Mouse (Mus musculus): Measurements from ENCODE around the gene Scly. TPM values are rescaled to one million over a fixed set of nuclear protein-coding genes. Genes with fewer than 3 reads are reported as not detected.

Gene Scly
- polyA plus RNA-seq, 1 experiment from 2014 or later: 18.3 TPM

GRCm38 (mm10) chr1:91277480-91277879, 20.7 kb upstream of the Scly start:
- no peak overlapping the region for H3K9ac ChIP-seq
- no peak for ATAC-seq (ENCODE audit: insufficient read depth, low FRiP score, low read depth)
- H3K27ac ChIP-seq: no peak overlapping the region
- H3K4me2 ChIP-seq: no peak overlapping the region
- 87% methylated on average over 2 of the region's 2 CpGs for WGBS
- H3K4me3 ChIP-seq (replicated peaks): no peak overlapping the region
- peaks cover 27% of the 10 kb centered on the region for H3K36me3 ChIP-seq
- no peaks in the 10 kb centered on the region for H3K9me3 ChIP-seq
- no peaks in the 10 kb centered on the region for H3K4me1 ChIP-seq
- H3K27me3 ChIP-seq (replicated peaks): no peaks in the 10 kb centered on the region

GRCm38 (mm10) chr1:91278410-91279119, 19.6 kb upstream of the Scly start:
- peak; percentile 35; the same call in 1 of the 2 replicates for ATAC-seq (ENCODE audit: insufficient read depth, low FRiP score, low read depth)
- Histone ChIP-seq H3K9me3 (no peaks in the 10 kb centered on the region), H3K36me3 (peaks cover 27% of the 10 kb centered on the region), H3K4me1 (no peaks in the 10 kb centered on the region), H3K4me2 (no peak overlapping the region), H3K27ac (0 out of 2 replicates have a peak overlapping the region, but pooled peaks have one; percentile 22), H3K9ac (no peak overlapping the region), H3K4me3 (replicated peaks) (no peak overlapping the region), H3K27me3 (replicated peaks) (no peaks in the 10 kb centered on the region)
- 92% methylated on average over 3 of the region's 3 CpGs for whole genome bisulfite sequencing

- H3K36me3 ChIP-seq: peaks cover 27% of the 10 kb centered on the region
- ATAC-seq (ENCODE audit: insufficient read depth, low FRiP score, low read depth): no peak
- WGBS: 64% methylated on average over 1 of the region's 1 CpGs
These were observed 19.0 kb upstream of the Scly start for GRCm38 (mm10) chr1:91279126-91279525.

GRCm38 (mm10) chr1:91282582-91282981, 15.6 kb upstream of the Scly start:
- Histone ChIP-seq H3K36me3 (peaks cover 19% of the 10 kb centered on the region; the same call in 1 of the 2 replicates), H3K4me2 (no peak overlapping the region), H3K27me3 (replicated peaks) (no peaks in the 10 kb centered on the region), H3K9me3 (no peaks in the 10 kb centered on the region), H3K27ac (no peak overlapping the region), H3K4me1 (no peaks in the 10 kb centered on the region), H3K4me3 (replicated peaks) (no peak overlapping the region), H3K9ac (no peak overlapping the region)
- 85% methylated on average over 1 of the region's 1 CpGs for WGBS
- ATAC-seq (ENCODE audit: insufficient read depth, low FRiP score, low read depth): no peak

More at GRCm38 (mm10) chr1:91279126-91279525, 19.0 kb upstream of the Scly start:
- Histone ChIP-seq H3K27ac (no peak overlapping the region), H3K4me2 (no peak overlapping the region), H3K4me1 (no peaks in the 10 kb centered on the region), H3K9ac (no peak overlapping the region), H3K27me3 (replicated peaks) (no peaks in the 10 kb centered on the region), H3K9me3 (no peaks in the 10 kb centered on the region), H3K4me3 (replicated peaks) (no peak overlapping the region)

DNA sequence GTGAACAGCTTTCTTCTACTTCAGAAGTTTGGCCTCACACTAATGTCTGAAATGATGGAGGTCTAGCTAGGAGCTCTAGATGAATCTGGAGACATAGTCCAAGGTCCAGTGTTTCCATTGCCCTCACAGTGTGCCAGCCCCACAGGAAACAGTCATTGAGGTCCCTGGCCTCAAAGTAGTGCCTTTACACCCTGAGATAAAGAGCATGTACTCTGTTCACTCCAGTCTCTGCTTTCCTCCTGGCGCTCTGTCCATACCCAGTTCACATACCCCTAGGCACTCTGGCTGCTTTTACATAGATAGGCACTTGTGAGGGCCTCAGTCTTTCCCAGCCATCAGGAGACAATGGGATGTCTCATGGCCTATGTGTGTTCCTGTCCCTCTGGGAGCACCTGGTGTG, 8.8 kb upstream of the Scly start:
- no peak for ATAC-seq (ENCODE audit: insufficient read depth, low FRiP score, low read depth)
- H3K4me3 ChIP-seq (replicated peaks): no peak overlapping the region
- H3K9me3 ChIP-seq: no peaks in the 10 kb centered on the region
- no peak overlapping the region for H3K9ac ChIP-seq
- H3K27ac ChIP-seq: no peak overlapping the region
- H3K4me1 ChIP-seq: no peaks in the 10 kb centered on the region
- H3K27me3 ChIP-seq (replicated peaks): no peaks in the 10 kb centered on the region
- no peak overlapping the region for H3K4me2 ChIP-seq
- peaks cover 7% of the 10 kb centered on the region; the same call in 1 of the 2 replicates for H3K36me3 ChIP-seq
- 100% methylated on average over 1 of the region's 1 CpGs for WGBS

DNA sequence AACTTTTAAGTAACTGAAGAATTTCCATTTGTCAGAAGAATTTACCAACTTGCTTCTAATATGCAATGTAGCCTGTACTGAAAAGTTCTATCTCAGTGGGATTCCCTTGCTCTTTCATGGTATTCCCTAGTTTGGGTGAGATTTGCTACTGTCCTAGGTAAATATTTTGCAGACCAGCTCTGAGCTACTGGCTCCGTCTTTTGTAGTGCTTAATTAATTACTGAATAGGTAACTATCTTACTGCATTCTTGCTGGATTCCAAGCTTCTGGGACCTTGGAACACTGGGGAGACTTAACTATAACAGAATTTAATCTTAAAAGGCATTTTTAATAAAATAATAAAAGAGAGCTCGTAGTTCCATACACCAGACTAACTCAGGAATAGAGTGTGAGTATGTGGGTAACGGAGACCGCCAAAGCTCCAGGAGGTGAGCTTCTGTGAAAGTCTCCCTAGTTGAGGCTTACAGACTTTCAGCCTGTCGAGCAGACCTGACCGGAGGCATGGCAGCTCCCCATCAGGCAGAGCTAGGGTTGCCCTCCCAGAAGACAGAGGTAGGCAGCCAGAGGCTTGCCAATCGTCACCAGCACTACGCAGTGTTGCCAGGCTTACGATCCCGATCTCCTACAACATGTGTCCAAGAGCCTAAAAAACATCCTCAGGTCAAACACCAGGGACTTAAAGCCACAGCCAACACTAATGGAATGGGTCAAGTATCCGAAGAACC, 5.9 kb upstream of the Scly start:
- H3K4me1 ChIP-seq: no peaks in the 10 kb centered on the region
- no peak overlapping the region for H3K4me3 ChIP-seq (replicated peaks)
- 90% methylated on average over 11 of the region's 11 CpGs for whole genome bisulfite sequencing
- H3K9ac ChIP-seq: no peak overlapping the region
- no peak overlapping the region for H3K27ac ChIP-seq
- H3K9me3 ChIP-seq: no peaks in the 10 kb centered on the region
- peaks cover 3% of the 10 kb centered on the region; the same call in 1 of the 2 replicates for H3K36me3 ChIP-seq
- H3K27me3 ChIP-seq (replicated peaks): no peaks in the 10 kb centered on the region
- H3K4me2 ChIP-seq: no peak overlapping the region
- ATAC-seq (ENCODE audit: insufficient read depth, low FRiP score, low read depth): no peak

- Histone ChIP-seq H3K36me3 (no peaks in the 10 kb centered on the region; the same call in 1 of the 2 replicates), H3K4me1 (peaks cover 12% of the 10 kb centered on the region; the same call in 1 of the 2 replicates), H3K27me3 (replicated peaks) (no peaks in the 10 kb centered on the region), H3K4me3 (replicated peaks) (no peak overlapping the region), H3K27ac (no peak overlapping the region), H3K9me3 (no peaks in the 10 kb centered on the region), H3K4me2 (no peak overlapping the region), H3K9ac (no peak overlapping the region)
- WGBS: 89% methylated on average over 6 of the region's 6 CpGs
- ATAC-seq (ENCODE audit: insufficient read depth, low FRiP score, low read depth): no peak
These were observed 2.6 kb upstream of the Scly start for GRCm38 (mm10) chr1:91295544-91295943.

DNA sequence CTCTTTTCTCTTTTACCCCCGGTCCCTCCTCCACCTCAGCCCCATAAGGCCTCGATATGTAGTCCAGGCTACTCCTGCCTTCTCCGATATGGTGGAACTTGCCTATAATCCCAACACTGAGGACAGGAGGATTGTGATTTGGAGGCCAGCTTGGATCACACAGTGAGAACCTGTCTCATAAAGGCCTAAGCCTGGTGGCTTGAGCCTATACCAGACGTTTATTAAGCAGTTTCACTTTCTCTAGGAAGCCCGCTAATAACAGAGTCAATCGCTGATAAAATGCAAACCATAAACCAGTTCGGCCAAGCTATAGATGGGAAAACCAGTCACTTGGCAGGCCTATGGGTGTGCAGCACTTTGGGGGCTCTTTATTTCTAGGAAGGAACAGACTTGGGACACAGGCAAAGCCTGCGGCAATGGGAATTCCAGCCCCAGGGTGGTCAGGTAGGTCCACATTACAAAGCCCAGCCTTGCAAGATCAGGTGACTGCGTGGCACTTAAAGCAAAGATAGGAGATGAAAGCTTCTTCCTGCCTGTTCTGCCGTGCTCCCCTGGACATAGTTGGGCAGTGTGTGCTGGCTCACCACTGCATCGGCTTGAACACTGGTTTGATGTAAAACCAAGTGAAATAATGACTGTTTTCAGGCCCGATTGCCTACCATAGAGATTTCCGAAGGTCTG, 1.0 kb downstream of the Scly start:
- H3K27ac ChIP-seq: no peak overlapping the region
- peaks cover 12% of the 10 kb centered on the region; the same call in 1 of the 2 replicates for H3K4me1 ChIP-seq
- WGBS: 73% methylated on average over 13 of the region's 13 CpGs
- no peak for ATAC-seq (ENCODE audit: insufficient read depth, low FRiP score, low read depth)
- H3K27me3 ChIP-seq (replicated peaks): no peaks in the 10 kb centered on the region
- no peaks in the 10 kb centered on the region for H3K9me3 ChIP-seq
- peak overlapping the region; percentile 87 for H3K4me3 ChIP-seq (replicated peaks)
- H3K4me2 ChIP-seq: peak overlapping the region; percentile 71
- no peaks in the 10 kb centered on the region; the same call in 1 of the 2 replicates for H3K36me3 ChIP-seq
- H3K9ac ChIP-seq: no peak overlapping the region

DNA sequence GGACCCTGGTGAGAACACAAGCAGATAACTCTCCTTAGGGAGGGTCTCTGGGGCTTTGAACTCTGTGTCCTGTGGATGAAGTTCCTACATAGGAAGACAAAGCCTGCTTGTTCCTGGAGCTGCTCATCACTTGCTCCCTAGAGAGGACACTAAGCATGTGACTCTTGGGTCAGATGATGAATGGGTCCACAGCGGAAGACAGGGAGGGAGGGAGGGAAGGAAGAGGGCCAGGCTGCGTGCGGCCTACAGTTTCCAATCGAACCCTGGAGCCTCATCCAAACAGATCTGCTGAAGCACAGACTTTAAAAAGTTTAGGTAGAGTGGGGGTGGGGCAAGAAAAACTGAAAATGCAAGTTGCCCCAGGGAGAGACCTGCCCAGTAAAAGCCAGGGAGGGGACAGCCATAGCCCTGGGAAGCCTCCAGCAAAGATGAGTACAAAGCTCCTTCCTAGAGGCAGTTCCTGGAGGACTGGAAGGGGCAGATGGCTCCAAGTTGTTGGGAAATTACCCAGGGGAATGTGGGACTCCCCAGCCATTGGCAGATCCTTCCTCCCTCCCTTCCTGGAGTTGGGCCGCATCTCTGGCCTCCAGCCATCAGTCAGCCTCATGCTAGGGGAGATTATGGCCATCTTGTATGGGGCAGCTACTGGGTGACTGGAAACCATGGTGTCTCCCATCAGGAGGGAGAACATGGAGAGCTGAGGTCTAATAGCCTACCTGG, 1.7 kb downstream of the Scly start:
- Histone ChIP-seq H3K4me2 (peak overlapping the region; percentile 71), H3K9me3 (no peaks in the 10 kb centered on the region), H3K27me3 (replicated peaks) (no peaks in the 10 kb centered on the region), H3K9ac (no peak overlapping the region), H3K27ac (no peak overlapping the region; the same call in 1 of the 2 replicates), H3K4me3 (replicated peaks) (peak overlapping the region; percentile 87; the same call in 1 of the 2 replicates), H3K4me1 (peaks cover 12% of the 10 kb centered on the region; the same call in 1 of the 2 replicates), H3K36me3 (no peaks in the 10 kb centered on the region; the same call in 1 of the 2 replicates)
- ATAC-seq (ENCODE audit: insufficient read depth, low FRiP score, low read depth): no peak
- 65% methylated on average over 5 of the region's 5 CpGs for WGBS

GRCm38 (mm10) chr1:91301206-91301920, 3.2 kb downstream of the Scly start:
- H3K9ac ChIP-seq: no peak overlapping the region
- H3K4me2 ChIP-seq: no peak overlapping the region
- H3K9me3 ChIP-seq: no peaks in the 10 kb centered on the region
- peaks cover 12% of the 10 kb centered on the region; the same call in 1 of the 2 replicates for H3K4me1 ChIP-seq
- 0 out of 2 replicates have a peak, but pooled peaks cover 9% of the 10 kb centered on the region for H3K36me3 ChIP-seq
- no peak overlapping the region for H3K4me3 ChIP-seq (replicated peaks)
- H3K27me3 ChIP-seq (replicated peaks): no peaks in the 10 kb centered on the region
- H3K27ac ChIP-seq: peak overlapping the region; percentile 64; the same call in 1 of the 2 replicates
- no peak for ATAC-seq (ENCODE audit: insufficient read depth, low FRiP score, low read depth)
- WGBS: 59% methylated on average over 3 of the region's 3 CpGs

- Histone ChIP-seq H3K36me3 (0 out of 2 replicates have a peak, but pooled peaks cover 9% of the 10 kb centered on the region), H3K27me3 (replicated peaks) (no peaks in the 10 kb centered on the region), H3K27ac (peak overlapping the region; percentile 64; the same call in 1 of the 2 replicates), H3K4me2 (no peak overlapping the region), H3K4me3 (replicated peaks) (no peak overlapping the region), H3K9me3 (no peaks in the 10 kb centered on the region), H3K9ac (no peak overlapping the region), H3K4me1 (peaks cover 12% of the 10 kb centered on the region; the same call in 1 of the 2 replicates)
- 79% methylated on average over 3 of the region's 3 CpGs for WGBS
- ATAC-seq (ENCODE audit: insufficient read depth, low FRiP score, low read depth): no peak
These were observed 3.9 kb downstream of the Scly start for GRCm38 (mm10) chr1:91302021-91302420.

Data from stomach, embryonic 15.5 days (tissue).